Mouse (Mus musculus): ENCODE results near the gene Aldh18a1.
"Not testable (repeated sequence)": the region's sequence is repeated elsewhere in the genome, so short reads cannot be mapped to it uniquely, and the experiment has no call there.

Aldh18a1 gene

GRCm38 (mm10) chr19:40586908-40587307 is 1.4 kb downstream of the Aldh18a1 start:
- no peak for DNase-seq (ENCODE audit: low spot score)

GRCm38 (mm10) chr19:40581662-40582061 is 6.6 kb downstream of the Aldh18a1 start:
- no peak for DNase-seq (ENCODE audit: low spot score)

GRCm38 (mm10) chr19:40580902-40581301 is 7.4 kb downstream of the Aldh18a1 start:
- no peak for DNase-seq (ENCODE audit: low spot score)

GRCm38 (mm10) chr19:40575438-40575837 is 12.8 kb downstream of the Aldh18a1 start:
- no peak for DNase-seq (ENCODE audit: low spot score)

GRCm38 (mm10) chr19:40570726-40571125 is 17.5 kb downstream of the Aldh18a1 start:
- peak; percentile 70 for DNase-seq (ENCODE audit: low spot score)

GRCm38 (mm10) chr19:40567616-40568015 is 20.6 kb downstream of the Aldh18a1 start:
- no peak for DNase-seq (ENCODE audit: low spot score)

- no peak for DNase-seq (ENCODE audit: low spot score)
Observed at GRCm38 (mm10) chr19:40563880-40564645, 24.2 kb downstream of the Aldh18a1 start.

- DNase-seq (ENCODE audit: low spot score), result not testable (repeated sequence)
Observed at GRCm38 (mm10) chr19:40561521-40561920, 26.7 kb downstream of the Aldh18a1 start.

GRCm38 (mm10) chr19:40556029-40556428 is 32.2 kb downstream of the Aldh18a1 start:
- DNase-seq (ENCODE audit: low spot score), result no peak

- no peak for DNase-seq (ENCODE audit: low spot score)
Observed at GRCm38 (mm10) chr19:40555136-40555535, 33.1 kb downstream of the Aldh18a1 start.

GRCm38 (mm10) chr19:40554343-40554742 is 33.9 kb downstream of the Aldh18a1 start:
- DNase-seq (ENCODE audit: low spot score), result no peak

- no peak for DNase-seq (ENCODE audit: low spot score)
Observed at GRCm38 (mm10) chr19:40553849-40554248, 34.4 kb downstream of the Aldh18a1 start.

GRCm38 (mm10) chr19:40553014-40553789 is 35.1 kb downstream of the Aldh18a1 start:
- DNase-seq (ENCODE audit: low spot score), result no peak

- no peak for DNase-seq (ENCODE audit: low spot score)
Observed at GRCm38 (mm10) chr19:40549516-40550135, 38.6 kb downstream of the Aldh18a1 start.

- DNase-seq (ENCODE audit: low spot score), result no peak
Observed at GRCm38 (mm10) chr19:40548796-40549515, 39.3 kb downstream of the Aldh18a1 start.

GRCm38 (mm10) chr19:40548386-40548785 is 39.9 kb downstream of the Aldh18a1 start:
- DNase-seq (ENCODE audit: low spot score), result no peak

GRCm38 (mm10) chr19:40544856-40545255 is 43.4 kb downstream of the Aldh18a1 start:
- DNase-seq (ENCODE audit: low spot score), result no peak

GRCm38 (mm10) chr19:40542776-40543175 is 45.5 kb downstream of the Aldh18a1 start:
- no peak for DNase-seq (ENCODE audit: low spot score)

- no peak for DNase-seq (ENCODE audit: low spot score)
Observed at GRCm38 (mm10) chr19:40536526-40536925, 51.7 kb downstream of the Aldh18a1 start.

- DNase-seq (ENCODE audit: low spot score), result no peak
Observed at GRCm38 (mm10) chr19:40532525-40532924, 55.7 kb downstream of the Aldh18a1 start.

- DNase-seq (ENCODE audit: low spot score), result no peak
Observed at GRCm38 (mm10) chr19:40530323-40530722, 57.9 kb downstream of the Aldh18a1 start.

- no peak for DNase-seq (ENCODE audit: low spot score)
Observed at GRCm38 (mm10) chr19:40528254-40528653, 60.0 kb downstream of the Aldh18a1 start.
